Mouse (Mus musculus) gastrocnemius, postnatal 4 days (tissue): ENCODE measurements around the gene Itgav. TPM values are rescaled to one million over a fixed set of nuclear protein-coding genes. Genes with fewer than 3 reads are reported as not detected.

ENCODE experiments used
- DNase-seq, 2 experiments: peaks; one replicate each; pipeline ENCODE4 v3.0.0; 2021 to 2022; ENCODE audit warnings: low spot score in 2 of 2, mixed read lengths in 2 of 2
- long read RNA-seq, 2 experiments: library from polyadenylated mRNA; stranded (forward); transcript quantifications; one replicate each; pipeline ENCODE4 v2.0.0; 2021
- total RNA-seq, 2 experiments: library from RNA; stranded (reverse); gene quantifications; 2 replicates each; pipeline ENCODE4 v1.2.3; 2021

Itgav gene
- total RNA-seq = 10 to 100 TPM; 69.8 to 73.2 TPM
- long read RNA-seq, experiment 1, full-length matches to known transcripts = 8 of 22 reads
- long read RNA-seq, experiment 1, partial matches to known transcripts = 5 of 22 reads
- long read RNA-seq, experiment 1, other reads (novel, unspliced or antisense) = 9 of 22 reads
- long read RNA-seq, experiment 2, full-length matches to known transcripts = 11 of 37 reads
- long read RNA-seq, experiment 2, partial matches to known transcripts = 8 of 37 reads
- long read RNA-seq, experiment 2, other reads (novel, unspliced or antisense) = 18 of 37 reads

DNA sequence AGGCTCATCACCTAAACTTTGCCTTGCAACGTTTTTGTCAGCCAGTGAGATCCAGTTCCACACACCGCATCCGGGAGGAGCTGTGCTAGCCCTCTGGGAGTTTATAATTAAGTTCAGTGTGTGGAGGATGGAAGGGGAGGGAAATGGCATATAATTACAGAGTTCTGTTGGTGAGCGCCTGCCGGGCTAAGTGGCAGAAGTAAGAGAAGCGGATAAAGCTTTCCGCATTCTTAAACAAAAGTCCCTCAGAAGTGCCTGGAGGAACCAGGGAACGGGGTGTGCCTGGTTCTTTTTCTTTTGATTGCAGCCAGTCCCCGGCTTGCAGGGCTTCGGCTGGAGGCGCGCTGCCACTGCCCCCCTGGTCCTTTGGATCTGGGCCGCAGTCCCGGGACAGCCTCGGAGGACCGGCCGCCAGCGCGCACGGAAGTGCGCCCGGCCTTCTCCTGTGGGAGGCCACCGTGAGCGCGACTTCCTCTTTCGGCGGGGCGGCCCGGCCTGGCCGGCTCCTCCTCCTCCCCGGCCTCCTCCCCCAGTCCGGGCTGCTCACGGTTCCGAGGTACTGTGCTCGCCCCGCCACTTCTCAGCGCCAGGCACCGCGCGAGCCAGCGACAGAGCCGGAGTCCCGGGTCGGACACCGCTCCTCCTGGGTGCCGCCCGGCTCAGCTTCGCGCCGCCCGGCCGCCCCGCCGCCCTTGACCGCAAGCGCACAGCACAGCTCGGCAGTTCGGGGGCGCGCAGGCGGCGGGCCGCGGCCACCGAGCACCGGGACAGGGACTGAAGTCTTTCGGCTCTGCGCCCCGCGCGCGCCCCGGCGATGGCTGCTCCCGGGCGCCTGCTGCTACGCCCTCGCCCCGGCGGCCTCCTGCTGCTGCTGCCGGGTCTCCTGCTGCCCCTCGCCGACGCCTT is at the start of gene Itgav:
TSS of gene Itgav (plus strand) at position 477 of the 906 bp plus-strand sequence.
- peak; percentile 87 to 93 for DNase-seq

DNA sequence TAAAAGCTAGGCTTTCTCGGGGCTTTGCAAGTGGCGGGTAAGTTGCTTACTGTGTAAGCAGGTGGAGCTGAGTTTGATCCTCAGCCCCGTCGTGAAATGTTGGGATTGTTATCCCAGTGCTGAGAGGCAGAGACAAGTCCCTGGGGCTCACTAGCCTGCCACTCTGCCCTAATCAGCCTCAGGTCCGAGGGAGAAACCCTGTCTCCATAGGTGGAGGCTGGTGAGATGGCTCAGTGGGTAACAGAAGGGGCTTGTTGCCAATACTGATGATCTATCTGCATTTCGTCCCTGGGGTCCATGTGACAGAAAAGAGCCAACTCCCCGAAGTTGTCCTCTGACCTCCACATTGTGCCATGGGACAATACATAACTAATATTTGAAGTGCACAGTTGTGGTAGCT is 49.8 kb upstream of the Itgav start:
- DNase-seq = no peak

DNA sequence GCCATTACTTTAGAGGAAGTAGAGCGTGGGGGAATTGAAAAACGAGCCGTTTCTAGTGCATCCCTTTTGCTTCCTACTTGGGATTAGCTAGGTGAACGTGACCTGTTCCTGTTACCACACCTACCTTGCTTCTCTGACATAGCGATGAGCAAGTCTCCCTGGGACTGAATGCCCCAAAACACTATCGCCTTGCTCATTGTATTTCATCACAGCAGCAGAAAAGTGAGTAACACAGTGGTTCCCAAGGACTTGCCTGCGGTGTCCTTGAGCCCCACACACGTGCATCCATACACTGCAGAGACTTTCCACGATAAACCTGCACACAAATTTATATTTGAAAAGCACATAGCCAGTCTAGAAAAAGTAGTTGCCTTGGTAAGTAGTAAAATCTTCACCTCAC is 49.3 kb upstream of the Itgav start:
- DNase-seq = no peak

DNA sequence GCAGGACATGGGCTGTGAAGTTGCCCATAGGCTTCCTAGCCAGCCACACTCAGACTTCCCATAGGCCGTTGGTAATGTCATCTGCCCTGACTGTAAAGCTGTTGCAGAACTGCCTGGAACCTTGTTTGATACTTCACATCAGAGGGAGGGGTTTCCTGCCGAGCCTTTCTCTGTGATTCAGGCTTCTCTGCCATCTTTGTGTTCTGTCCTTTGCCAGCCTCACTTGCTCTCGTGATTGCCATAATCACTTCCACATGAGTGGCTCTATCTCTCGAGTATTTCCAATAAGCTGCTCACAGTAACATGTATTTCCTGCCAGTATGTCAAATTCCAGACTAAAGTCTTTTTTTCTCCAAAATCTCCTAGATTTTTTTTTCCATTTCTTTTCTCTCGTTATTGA is 48.5 kb upstream of the Itgav start:
- DNase-seq = no peak

DNA sequence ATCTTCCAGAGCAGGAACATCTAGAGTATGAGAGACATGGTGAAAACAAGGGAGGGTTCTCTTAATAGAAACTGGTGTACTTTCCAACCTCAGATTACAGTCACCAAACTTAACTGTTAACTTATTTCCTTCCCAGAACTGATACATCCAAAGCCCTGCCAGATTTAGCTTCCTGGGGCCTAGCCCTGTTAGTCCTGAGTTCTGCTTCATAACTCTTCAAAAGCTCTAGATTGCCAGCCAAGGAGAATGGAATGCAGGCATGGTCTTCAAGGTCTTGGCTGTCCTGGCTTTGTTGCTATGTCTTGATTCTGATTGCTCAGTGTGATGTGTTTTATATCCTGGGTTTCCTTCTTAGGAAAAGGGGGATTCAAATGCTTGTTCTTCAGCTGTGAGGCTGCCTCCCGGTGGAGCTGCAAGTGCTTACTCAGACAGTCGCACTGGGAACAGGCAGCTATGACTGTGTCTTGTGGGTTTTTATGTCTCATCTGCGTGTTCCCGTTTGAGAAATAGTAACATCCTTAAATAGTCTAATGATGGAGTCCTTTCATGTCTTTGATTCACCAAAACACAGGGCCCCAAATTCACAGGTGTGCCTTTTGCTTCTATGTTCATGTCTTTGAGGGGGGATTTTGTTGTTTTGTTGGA is 47.8 kb upstream of the Itgav start:
- no peak for DNase-seq

DNA sequence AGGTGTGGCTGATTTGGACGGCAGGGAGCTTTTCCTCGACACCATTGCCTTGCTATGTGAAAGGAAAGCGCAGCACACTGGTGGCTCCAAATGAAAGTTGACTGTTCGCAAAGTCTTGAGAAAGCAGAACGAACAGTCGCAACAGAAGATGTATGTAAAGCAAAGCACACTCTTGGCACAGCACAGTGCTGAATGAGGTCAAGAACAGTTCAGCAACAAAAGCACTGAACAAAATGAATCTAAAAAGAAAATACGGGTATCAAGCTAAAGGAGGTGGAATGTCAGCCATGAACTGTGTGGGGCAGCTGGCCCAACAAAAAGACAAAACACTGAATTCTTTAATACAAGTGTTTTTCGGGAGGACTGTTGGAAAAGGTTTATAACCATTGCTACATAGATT is 42.9 kb upstream of the Itgav start:
- DNase-seq = no peak

DNA sequence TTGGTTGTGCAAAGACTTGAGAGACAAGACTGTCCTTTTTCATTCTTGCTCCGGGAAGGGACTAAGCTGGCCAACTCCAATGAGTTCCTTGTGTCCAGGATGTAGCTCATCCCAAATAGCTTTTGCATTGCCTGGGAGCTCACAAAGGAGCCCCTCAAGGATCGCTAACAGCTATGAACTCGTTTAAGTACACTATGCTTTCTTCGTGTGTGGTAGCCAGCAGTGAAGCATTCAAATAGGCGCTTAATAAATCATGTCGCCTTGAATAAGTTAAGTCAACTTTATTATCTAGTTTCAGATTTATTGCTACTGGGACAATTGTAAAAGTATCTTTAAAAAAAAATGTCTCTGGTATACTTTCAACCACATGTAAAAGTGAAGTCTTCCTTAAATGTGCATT is 42.4 kb upstream of the Itgav start:
- no peak for DNase-seq

DNA sequence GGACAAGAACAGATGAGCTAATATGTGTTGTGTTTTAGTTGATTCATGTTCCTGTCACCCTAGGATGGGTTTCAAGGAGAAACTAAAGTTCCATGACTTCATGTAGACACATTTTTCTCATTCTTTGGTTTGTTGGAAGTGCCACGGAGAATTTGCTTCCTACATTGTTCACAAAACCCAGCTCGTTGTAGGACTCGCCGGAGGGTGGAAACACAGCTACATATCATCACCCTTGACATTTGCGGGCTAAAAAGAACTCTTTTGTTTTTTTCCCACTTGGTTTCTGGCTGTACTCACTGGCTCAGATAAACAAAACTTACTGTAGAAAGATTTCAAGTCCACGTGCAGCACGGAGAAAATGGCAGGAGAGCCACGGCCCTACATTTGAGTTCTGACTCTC is 41.9 kb upstream of the Itgav start:
- no peak for DNase-seq

DNA sequence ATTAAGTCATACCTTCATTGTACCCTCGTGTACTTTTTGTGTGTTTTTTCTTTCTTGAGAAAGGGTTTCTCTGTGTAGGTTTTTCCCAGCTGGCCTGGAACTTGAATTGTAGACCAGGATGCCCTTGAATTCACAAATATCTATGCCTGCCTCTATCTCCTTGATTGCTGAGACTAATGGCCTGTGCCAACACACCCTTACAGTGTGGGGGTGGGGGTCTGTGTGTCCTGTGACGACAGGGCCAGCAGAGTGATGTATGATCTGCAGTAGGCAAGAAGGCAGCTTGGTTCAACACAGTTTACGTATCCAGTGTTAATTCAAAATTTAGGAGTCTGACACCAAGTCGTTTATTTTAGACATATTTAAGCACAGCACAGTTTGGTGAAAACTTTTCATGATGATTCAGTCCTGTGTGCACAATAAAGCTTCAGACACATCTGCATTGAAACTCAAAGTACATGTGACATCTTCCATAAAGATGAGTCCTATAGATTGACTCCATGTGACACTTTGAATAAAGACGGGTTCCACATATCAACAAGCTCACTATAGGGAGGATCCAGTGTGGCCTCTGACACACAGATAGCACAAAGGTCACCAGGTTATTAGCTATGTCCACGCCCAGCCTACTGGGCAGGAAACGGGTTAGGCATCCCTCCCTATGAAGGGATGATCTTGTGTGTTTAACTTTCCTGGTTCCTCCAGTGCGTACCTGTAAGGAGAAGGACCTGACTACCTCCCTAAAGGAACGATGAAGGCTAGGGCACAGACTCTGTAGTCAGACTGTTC is 40.3 kb upstream of the Itgav start:
- no peak for DNase-seq

DNA sequence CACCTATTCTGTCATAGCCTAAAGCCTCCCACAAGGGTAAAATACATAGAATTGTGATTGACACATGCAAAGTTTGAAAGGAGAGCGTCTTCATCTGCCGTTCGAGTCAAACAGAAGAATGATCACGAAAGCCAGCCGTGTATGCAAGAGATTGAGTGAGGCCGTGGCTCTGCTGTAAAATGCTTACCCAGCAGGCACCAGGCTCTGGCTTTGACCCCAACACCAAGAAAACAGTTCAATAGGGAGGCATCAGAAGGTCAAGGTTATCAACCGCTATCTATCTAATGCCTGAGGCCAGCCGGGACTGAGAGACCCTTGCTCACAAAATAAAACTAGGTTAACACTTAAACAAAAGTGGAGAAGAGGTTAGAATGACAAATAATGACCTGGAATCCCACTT is 39.5 kb upstream of the Itgav start:
- no peak for DNase-seq

DNA sequence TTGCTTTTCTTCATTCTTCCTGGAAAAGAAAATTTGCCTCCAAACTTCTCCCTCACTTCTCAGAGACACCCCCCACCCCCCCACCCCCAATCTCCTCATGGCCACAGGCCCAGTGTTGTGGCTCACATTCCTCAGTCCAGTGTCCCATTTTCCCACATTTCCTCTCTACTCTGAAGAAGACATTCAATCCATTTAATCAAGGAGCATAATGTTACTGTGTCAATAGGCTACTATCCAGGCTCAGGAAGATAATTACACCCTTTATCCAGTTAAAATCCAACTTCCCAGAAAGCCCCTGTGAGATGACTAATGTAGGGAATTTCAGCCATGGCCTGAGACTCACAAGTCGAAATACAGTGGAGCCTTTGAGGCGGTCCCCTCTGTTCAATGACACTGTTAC is 33.8 kb upstream of the Itgav start:
- no peak for DNase-seq

DNA sequence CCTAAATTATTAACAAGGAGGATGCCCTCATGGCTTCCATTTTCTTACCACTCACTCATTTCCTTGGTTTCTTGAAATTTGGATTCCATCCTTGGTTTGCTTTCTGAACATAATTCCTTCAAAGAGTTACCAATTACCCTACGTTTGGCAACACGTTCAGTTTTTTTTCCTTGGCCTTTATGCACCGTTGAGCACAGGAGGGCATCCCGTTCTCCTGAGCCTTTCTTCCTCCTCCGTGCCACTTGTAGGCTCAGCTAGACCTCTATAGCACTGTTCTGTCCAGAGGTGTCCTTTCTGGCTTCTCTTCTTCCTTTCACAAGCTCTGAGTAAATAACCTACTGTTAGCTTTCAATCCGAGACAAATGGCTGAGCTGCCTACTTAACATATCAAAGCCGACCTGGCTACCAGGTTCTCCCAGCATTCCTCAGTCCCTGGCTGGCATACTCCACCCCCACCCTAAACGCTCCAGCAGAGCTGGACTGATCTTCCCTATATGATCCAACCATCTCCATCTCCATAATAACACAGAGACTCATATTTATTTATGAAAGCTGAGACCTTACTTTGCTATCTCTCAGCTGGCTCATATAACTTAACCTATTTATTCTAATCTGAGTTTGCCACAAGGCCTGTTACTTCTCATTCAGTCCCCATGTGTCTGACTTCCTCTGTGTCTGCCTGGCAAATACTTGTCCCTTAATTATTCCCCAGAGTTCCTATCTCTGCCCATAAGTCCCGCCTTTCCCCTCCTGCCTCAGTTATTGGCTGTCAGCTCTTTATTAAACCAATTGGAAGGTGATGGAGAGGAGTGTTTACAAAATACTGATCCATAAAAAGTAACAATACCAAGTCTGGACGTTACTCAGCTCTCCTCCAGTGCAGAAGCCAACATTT is 31.3 kb upstream of the Itgav start:
- no peak for DNase-seq

DNA sequence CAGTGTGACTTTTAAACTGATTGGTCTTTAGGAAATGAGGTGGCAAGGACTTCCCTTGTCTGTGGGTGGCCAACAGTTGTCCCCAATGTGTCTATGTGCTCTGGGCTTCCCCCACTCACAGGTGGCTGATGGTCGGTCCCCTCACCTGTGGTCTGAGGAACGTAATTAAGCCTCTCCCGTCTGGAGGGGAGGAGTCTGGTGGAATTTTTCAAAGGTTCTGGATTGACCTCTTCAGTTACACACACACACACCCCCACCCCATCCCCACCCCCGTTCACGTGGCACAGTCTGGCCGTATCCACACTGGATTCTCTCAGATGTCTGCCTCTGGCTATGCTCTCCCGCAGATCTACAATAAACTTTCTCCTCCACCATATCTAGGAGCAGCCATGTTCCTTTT is 30.1 kb upstream of the Itgav start:
- DNase-seq = no peak

DNA sequence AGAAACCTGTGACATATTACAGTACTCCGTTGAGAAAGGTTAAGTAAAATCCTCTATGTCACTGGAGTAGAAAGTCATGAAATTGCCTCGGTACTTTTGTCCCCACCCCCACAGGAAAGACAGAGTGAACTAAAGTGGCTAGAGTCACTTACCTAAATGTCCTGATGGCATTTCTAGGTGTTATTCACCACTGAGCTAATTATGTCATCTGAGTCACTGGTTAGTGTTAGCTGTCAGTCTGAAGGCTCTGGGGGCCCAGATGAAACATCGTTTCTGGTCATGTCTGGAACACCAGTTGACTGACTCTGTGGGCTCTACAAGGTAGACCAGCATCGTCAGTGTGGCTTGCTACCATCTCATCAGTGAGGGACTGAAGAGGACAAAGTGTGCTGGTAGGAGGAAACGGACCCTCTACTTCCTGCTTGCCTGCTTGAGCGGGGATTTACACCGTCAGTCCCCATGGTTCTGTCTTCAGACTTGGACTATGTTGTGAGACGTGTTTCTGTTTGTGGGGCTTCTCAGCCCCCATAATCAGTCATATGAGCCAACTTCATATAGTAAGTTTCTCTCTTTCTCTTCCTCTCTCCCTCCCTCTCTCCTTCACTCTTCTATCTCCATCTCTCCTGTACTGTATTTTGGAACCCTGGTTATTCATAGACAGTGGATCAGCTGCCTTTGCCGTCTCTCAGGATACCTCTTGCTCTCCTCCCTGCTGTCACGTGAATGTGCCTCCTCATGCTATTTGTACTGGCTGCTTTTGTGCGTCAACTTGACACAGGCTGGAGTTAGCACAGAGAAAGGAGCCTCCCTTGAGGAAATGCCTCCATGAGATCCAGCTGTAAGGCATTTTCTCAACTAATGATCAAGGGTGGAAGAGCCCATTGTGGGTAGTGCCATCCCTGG is 28.6 kb upstream of the Itgav start:
- no peak for DNase-seq

DNA sequence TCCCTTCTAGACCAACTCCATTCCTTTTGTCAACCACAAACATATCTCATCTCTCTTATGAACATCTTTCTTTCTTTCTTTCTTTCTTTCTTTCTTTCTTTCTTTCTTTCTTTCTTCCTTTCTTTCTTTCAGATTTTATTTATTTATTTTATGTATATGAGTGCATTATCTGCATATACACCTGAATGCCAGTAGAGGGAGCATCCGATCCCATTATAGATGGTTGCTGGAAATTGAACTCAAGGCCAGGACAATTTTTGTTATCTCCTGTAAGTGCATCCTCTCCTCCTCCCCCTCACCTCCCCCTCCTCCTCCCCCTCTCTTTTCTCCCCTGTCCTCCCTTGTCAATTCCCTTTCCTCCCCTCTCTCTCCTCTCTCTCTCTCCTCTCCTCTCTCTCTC is 25.7 kb upstream of the Itgav start:
- no peak for DNase-seq

DNA sequence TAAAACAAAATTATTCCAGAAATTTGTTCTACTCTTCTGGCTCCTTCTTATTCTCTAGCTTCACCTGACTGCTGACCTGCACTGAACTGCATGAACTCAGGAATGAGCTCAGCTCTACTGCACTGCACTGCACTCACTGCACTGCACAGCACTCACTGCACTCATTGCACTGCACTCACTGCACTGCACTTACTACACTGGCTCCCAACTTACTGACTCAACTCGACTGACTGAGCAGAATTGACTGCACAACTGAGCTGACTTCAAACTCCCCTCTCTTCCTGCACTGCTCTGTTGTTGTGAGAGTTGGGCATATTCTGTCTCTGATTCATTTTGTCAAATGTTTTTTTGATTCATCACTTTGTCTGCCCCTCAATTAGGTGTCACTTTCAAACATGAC is 24.9 kb upstream of the Itgav start:
- DNase-seq = no peak

DNA sequence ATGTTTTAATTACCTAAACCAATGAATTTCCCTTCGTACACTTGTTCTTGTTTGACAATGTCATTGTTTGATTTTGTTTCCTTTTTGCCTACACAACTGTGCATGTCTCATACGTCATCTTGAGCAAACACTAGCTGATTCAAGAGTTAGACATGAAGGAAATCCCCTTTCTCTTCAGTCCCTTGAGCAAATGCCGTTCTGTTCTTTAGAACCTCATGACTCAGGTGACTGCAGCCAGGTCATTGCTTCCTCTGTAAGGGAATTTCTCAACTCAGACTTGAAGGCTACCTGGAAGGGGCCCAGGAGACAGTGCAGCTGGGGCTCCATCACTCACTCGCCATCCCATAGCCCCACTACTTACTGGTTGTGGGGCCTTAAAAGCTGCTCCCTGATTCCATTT is 23.5 kb upstream of the Itgav start:
- DNase-seq = no peak

DNA sequence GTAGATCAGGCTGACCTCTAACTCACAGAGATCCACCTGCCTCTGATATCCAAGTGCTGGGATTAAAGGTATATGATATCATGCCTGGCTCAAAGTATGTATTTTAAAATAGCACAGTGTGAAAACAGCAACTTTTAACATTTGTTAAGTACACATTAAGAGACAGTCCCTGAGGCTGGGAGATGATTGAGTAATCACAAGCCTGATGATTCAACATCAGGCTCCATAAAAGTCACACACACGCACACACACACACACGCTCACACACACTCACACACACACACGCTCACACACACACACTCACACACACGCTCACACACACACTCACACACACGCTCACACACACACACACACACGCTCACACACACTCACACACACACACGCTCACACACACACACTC is 21.8 kb upstream of the Itgav start:
- DNase-seq = no peak

DNA sequence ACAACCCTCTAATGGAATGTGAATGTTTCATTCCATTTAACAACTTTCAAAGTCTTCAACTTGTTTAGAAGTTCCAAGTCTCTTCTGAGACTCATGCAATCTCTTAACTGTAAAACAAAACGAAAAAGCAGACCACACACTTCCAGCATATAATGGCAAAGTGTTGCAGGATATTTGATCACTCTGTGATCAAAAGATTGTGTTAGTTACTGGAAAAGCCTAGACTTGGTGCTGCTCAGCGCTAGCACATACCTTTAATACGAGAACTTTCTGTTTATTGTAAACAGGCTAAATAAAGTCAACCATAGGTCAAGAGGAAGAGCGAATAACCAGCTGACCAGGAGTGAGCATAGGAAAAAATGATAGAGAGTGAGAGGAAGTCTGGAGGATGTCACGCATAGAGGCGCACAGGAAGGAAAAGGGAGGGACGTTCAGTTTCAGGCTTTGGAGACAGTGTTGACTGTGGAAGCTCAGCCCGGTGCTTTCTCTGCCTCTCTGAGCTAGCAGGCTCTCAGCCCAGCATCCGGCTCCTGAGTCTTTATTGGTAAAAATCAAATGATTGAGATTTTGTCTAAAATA is 18.5 kb upstream of the Itgav start:
- DNase-seq = no peak
